Mouse (Mus musculus) adrenal gland, postnatal 4 days (tissue): ENCODE data around the gene Skap1. TPM values are rescaled to one million over a fixed set of nuclear protein-coding genes. Genes with fewer than 3 reads are reported as not detected.

Source experiments
- DNase-seq, 2 experiments: peaks; one replicate each; pipeline ENCODE4 v3.0.0; 2021 to 2022; ENCODE audit warnings: low spot score in 2 of 2, mixed read lengths in 2 of 2
- total RNA-seq, 2 experiments: library from RNA; stranded (reverse); gene quantifications; 2 replicates each; pipeline ENCODE4 v1.2.3; 2021

Gene Skap1
- total RNA-seq, 2 experiments from 2014 or later, result 6.1 to 7.6 TPM

DNA sequence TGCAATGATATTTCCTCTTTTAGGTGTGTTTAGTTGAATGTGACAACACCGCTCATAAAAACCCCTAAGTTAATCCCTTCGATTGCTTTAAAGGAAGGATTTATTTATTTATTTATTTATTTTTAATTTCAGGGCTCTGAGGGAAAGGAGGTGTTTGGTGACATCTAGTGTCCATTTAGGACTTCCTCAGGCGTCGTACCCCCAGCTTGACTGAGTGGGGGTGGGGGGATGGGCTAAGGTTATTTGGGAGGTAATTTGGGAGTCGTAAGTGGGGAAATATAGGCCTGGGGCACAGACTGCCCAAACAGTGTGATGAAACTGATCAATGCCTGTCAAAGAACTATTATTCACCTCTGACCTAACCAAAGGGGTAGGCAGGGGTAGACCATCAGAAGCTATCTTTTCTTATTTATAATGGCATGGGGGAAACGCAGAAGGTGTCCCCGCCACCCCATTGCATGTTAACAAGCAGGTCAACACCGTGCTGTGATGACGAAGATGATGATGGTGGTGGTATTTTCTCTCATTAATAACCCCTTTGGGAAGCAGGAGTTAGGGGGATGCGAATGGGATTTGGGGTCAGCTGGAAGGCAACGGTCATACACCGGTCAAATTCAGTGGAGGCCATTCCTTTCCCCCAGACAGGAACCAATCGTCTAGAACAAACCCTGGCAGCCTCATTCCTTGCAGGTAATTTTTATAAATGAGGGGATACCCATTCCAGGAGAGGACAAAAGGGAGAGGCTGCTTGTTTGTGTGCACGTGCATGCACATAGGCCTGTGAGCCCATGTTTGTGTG, 273.5 kb downstream of the Skap1 start:
- DNase-seq, result no peak

- no peak for DNase-seq
These were observed 276.4 kb downstream of the Skap1 start for GRCm38 (mm10) chr11:96740796-96741195.

- no peak for DNase-seq
These were observed 277.6 kb downstream of the Skap1 start for GRCm38 (mm10) chr11:96741995-96742394.

DNA sequence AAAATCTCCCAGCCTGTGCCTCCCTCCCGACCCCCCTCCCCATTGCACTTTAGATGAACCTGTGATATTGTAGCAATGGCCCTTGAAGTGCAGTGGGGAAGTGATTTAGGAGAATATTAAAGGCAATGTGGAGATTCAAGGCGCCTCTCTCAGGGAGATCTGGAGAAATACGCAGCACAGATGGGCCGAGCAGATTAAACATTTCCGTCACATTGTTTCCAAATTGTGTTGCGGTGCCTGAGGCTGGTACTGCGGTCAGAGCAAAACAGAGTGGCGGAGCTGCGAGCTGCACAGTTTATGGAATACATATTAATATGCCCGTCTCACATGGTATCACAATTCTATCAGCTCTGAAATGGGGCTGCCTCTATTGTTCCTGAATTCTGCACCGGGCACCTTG, 278.6 kb downstream of the Skap1 start:
- no peak for DNase-seq

GRCm38 (mm10) chr11:96743891-96744290, 279.5 kb downstream of the Skap1 start:
- DNase-seq, result no peak

- no peak for DNase-seq
These were observed 282.3 kb downstream of the Skap1 start for GRCm38 (mm10) chr11:96746648-96747047.

GRCm38 (mm10) chr11:96747555-96747954, 283.2 kb downstream of the Skap1 start:
- no peak for DNase-seq

DNA sequence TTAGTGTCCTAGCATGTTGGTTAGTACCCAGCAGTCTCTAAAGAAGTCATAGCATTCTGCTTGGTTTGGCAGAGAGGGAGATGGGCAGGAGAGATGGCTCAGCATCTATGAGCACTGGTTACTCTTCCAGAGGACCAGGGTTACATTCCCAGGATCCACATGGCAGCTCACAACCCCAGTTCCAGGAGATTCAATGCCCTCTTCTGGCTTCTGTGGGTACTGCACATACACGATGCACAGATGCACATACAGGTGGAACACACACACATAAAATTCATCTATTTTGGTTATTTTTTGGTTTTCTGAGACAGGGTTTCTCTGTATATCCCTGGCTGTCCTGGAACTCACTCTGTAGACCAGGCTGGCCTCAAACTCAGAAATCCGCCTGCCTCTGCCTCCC, 290.9 kb downstream of the Skap1 start:
- no peak for DNase-seq

GRCm38 (mm10) chr11:96757421-96757820, 293.0 kb downstream of the Skap1 start:
- DNase-seq, result no peak

- DNase-seq, result no peak
These were observed 294.0 kb downstream of the Skap1 start for GRCm38 (mm10) chr11:96758402-96758801.

DNA sequence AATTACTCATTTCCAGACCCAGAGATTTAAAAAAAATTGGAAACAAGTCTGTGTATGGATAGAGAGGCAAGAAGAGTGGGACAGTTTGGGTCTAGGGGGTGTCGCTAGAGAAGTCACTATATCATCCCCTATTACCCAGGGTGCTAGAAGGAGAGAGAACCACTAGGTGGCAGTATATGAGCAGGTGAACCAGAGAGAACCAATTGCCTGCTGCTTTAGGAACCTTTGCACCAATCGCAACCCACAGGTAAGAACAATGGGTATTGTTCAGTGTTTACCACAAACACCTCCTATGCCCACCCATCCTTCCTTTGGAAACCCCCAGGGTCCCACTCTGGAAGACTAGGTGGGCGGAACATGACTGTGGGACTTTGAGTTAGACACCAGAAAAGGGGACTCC, 295.6 kb downstream of the Skap1 start:
- no peak for DNase-seq

DNA sequence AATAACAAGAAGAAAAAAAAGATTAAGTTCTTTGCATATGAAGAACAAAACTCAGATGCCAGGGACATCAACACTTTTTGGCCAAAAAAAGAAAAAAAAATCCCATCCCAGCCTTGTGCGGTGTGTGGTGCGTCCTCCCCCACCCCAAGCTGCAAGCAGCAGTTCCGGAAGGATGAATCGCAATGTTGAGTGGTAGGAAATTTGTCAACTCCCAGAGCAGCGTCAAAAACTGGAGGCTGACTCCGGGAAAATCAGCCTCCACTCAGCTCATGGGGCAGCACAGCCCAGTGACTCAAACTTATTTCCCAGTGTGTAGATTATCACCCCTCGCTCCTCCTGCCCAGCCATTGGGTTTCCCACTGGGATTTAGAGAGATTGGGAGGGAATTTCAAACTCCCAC, 297.6 kb downstream of the Skap1 start:
- DNase-seq, result no peak

DNA sequence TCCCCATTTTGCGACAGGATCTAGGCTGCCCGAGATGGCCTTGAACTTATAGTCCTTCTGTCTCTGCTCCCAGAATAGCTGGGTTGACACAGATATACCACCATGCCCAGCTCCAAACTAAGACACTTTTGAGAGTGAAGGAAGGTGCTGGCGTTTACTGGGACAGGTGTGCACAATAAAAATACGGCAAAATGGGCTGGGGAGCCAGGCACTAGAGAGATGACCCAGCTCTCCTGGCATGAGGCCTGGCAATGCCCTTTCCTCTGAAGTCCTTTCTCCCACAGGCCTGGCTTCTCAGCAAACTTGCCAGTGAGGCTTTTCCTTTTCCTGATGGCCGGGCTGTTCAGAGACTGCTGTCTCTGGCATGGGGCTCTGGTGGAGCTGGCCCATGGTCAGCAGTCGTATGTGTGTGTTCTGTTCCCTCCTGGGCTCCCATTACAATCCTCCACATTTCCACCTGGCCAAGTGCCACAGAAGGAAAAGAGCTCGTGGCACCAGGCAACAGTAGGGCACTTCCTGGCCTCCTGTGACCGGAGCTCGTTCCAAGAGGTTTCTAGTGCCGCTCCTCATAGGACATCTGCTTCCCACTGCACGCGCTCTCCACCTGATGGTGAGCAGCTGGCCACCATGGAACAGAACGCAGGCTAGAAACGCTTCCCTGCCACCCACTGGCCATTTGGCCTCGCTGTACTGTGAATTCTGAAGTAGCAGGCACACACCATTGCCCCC, 298.5 kb downstream of the Skap1 start:
- no peak for DNase-seq

DNA sequence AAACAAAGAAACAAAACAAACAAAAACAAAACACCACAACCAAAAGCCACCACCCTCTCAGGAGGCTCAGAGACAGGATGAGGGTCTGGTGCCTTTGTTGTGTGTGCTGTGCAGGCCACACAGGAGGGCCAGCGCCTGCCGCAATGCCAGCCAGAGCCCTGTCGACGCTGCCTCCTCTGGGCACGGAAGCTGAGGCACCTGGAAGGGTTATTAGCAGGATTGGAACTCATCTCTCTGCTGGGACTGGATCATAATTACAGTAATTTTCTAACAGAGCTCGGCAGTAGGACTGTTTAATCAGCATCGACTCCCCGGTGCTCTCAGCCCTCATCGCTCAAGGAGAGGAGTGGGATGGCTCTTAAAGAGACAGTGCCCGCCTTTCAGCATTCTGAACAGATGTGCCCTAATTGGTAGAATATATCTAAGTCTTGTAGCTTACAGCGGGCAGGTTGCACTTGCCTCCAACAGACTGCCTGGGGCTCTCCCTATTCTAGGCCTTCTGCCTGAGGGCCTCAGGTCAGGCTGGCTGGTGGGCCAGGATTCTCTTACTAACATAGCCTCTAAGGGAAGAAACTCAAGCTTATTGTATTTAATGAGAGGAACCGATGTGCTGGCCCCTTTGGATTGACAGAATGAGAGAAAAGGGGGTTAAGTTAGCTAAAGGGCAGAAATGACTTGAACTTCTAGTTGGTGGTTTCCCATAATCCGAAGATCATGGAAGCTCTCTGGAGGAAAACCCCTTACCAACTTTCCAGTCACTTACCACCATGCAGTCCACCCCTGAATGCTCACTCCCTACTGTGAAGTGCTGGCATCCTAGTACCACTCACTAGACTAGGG, 300.3 kb downstream of the Skap1 start:
- DNase-seq, result no peak

GRCm38 (mm10) chr11:96765645-96766044, 301.3 kb downstream of the Skap1 start:
- DNase-seq, result no peak

GRCm38 (mm10) chr11:96766555-96766954, 302.2 kb downstream of the Skap1 start:
- DNase-seq, result no peak

GRCm38 (mm10) chr11:96767096-96767495, 302.7 kb downstream of the Skap1 start:
- no peak for DNase-seq

DNA sequence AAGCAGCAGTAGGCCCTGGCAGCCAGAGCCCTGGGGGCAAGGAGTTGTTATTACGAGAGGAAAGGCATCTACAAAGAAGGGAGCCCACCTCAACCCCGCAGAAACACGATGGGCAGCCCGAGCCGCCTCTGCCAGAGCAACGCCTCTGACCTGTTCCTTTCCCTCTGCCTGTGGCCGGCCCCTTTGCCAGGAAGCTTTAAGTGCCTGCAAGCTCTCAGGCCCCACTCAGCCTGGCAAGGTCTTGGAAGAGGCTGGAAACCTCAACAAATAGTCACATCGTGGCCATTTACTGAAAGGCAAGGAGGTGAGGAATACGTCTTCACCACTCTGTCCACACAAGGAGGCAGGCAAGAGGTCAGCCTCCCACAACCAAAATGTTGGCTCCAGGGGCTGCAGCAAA, 303.8 kb downstream of the Skap1 start:
- DNase-seq, result no peak

- no peak for DNase-seq
These were observed 307.0 kb downstream of the Skap1 start for GRCm38 (mm10) chr11:96771274-96771975.

DNA sequence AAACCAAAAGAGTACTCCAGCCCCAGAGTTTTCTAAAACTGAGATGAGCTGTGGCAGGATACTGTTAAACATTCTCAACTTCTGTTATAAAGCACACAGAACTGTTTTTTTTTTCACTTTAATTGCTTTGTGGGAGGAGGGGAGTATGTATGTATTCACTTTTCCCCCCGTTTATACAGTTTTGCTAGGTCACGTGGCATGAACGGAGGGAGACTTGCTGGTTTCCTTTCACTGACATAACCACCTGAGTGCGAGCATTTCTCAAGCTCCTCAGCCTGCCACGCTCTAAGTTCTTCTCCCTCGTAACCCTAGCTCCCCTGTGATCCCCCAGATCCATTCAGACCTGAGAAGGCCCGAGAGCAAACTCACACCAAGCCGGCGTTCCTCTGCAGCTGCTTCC, 308.0 kb downstream of the Skap1 start:
- no peak for DNase-seq

DNA sequence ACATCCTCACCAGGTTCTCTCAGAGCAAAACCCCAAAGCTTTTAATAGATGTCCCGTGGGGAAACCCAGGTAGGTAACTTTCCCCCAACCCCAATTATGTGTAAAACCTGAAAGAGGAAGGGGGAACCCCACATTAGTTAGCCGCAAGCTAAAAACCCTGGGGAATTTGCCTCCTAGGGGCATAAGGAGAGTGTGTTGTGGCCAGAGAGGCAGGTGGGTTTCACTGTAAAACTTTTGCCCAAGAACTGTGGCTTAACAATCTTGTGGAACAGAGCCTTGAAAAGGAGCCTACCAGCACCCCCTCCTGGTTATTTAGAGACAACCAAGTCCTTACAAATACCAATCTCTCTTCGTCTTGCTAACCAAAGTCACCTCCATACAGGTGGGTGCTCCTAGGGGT, 310.1 kb downstream of the Skap1 start:
- DNase-seq, result no peak
